Mouse (Mus musculus) midbrain, embryonic 15.5 days (tissue): ENCODE results near the gene Fbxo7. TPM values are rescaled to one million over a fixed set of nuclear protein-coding genes. Genes with fewer than 3 reads are reported as not detected.
"Not testable (repeated sequence)": the region's sequence is repeated elsewhere in the genome, so short reads cannot be mapped to it uniquely, and the experiment has no call there.

Experiments
- ATAC-seq: fragments of 200-750 bp; cut with Nextera tagmentation; replicated peaks from 2 replicates; pipeline ENCODE4 v1.8.0; 2017; ENCODE audit warnings: moderate TSS enrichment
- H3K27ac ChIP-seq: fragments of 300-500 bp; sonication (generic); 2 replicates; pipeline ENCODE4 v1.5.1; 2015; ENCODE audit warnings: mild to moderate bottlenecking, inconsistent platforms
- H3K27me3 ChIP-seq: fragments of 300-500 bp; sonication (generic); replicated peaks from 2 replicates; pipeline ENCODE4 v1.6.1; 2015; ENCODE audit warnings: inconsistent platforms
- H3K36me3 ChIP-seq: fragments of 300-500 bp; sonication (generic); replicated peaks from 2 replicates; pipeline ENCODE4 v1.6.1; 2015; ENCODE audit warnings: inconsistent platforms
- H3K4me1 ChIP-seq: fragments of 300-500 bp; sonication (generic); 2 replicates; pipeline ENCODE4 v1.6.1; 2015; ENCODE audit warnings: inconsistent platforms
- H3K4me2 ChIP-seq: fragments of 300-500 bp; sonication (generic); 2 replicates; pipeline ENCODE4 v1.6.1; 2015; ENCODE audit warnings: inconsistent platforms, mild to moderate bottlenecking, moderate library complexity
- H3K4me3 ChIP-seq: fragments of 300-500 bp; sonication (generic); 2 replicates; pipeline ENCODE4 v1.5.1; 2015; ENCODE audit warnings: mild to moderate bottlenecking, inconsistent platforms
- H3K9ac ChIP-seq: fragments of 300-500 bp; sonication (generic); 2 replicates; pipeline ENCODE4 v1.6.1; 2015; ENCODE audit warnings: mild to moderate bottlenecking, inconsistent platforms
- H3K9me3 ChIP-seq: fragments of 300-500 bp; sonication (generic); 2 replicates; pipeline ENCODE4 v1.6.1; 2016; ENCODE audit warnings: inconsistent platforms
- WGBS: fragments of 180-500 bp; shearing (Covaris S2); methylation state at CpG from one replicate; pipeline ENCODE4 v1.1.7; 2015; ENCODE audit warnings: mixed read lengths; 5-methylcytosine and 5-hydroxymethylcytosine counted together
- polyA plus RNA-seq: library from polyadenylated mRNA; unstranded; fragments of >200 nt; fragmentation: Nextera tagmentation; extraction: Ambion mirVana; gene quantifications from 2 replicates; pipeline ENCODE4 v1.2.1, GENCODE M21; 2015

Gene Fbxo7
- polyA plus RNA-seq, 1 experiment from 2014 or later: 18.8 TPM

GRCm38 (mm10) chr10:86017781-86018180, 4.0 kb upstream of the Fbxo7 start:
- 0 out of 2 replicates have a peak, but pooled peaks cover 3% of the 10 kb centered on the region for H3K27me3 ChIP-seq
- no peak overlapping the region for H3K27ac ChIP-seq
- no peaks in the 10 kb centered on the region for H3K36me3 ChIP-seq
- H3K4me2 ChIP-seq: no peak overlapping the region
- peaks cover 7% of the 10 kb centered on the region for H3K4me1 ChIP-seq
- 93% methylated on average over 7 of the region's 7 CpGs for WGBS
- no peak overlapping the region for H3K4me3 ChIP-seq
- no peaks in the 10 kb centered on the region for H3K9me3 ChIP-seq
- H3K9ac ChIP-seq: no peak overlapping the region
- ATAC-seq: no peak

DNA sequence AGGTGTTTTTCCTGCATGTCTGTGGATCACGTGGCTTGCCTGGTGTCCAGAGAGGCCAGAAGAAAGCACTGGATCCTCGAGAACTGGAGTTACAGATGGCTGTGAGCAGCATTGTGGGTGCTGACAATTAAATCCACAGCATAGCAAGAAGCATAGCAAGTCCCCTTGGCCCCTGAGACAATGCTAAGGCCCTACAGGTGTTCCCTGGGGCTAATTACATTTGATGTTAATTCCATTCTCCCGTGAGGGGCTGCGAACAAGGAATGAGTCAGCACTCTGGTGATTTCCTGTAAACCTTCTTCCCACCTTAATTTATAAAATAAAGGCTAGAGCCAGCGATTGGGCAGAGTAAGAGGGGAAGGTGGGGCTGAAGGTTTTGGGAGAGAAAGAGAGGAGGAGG, 3.0 kb upstream of the Fbxo7 start:
- Histone ChIP-seq H3K9ac (no peak overlapping the region), H3K27me3 (0 out of 2 replicates have a peak, but pooled peaks cover 3% of the 10 kb centered on the region), H3K36me3 (no peaks in the 10 kb centered on the region), H3K27ac (no peak overlapping the region), H3K4me3 (no peak overlapping the region), H3K4me1 (peaks cover 7% of the 10 kb centered on the region), H3K9me3 (no peaks in the 10 kb centered on the region), H3K4me2 (no peak overlapping the region)
- no peak for ATAC-seq
- WGBS: 41% methylated on average over 5 of the region's 5 CpGs

- H3K4me3 ChIP-seq: peak overlapping the region; percentile 75
- no peaks in the 10 kb centered on the region for H3K9me3 ChIP-seq
- H3K27me3 ChIP-seq: 0 out of 2 replicates have a peak, but pooled peaks cover 3% of the 10 kb centered on the region
- no peak overlapping the region for H3K27ac ChIP-seq
- H3K9ac ChIP-seq: no peak overlapping the region
- H3K4me2 ChIP-seq: peak overlapping the region; percentile 69
- no peaks in the 10 kb centered on the region for H3K36me3 ChIP-seq
- H3K4me1 ChIP-seq: peaks cover 7% of the 10 kb centered on the region
- 2% methylated on average over 3 of the region's 3 CpGs for WGBS
- no peak for ATAC-seq
These were observed 394 bp upstream of the Fbxo7 start for GRCm38 (mm10) chr10:86021408-86021748.

DNA sequence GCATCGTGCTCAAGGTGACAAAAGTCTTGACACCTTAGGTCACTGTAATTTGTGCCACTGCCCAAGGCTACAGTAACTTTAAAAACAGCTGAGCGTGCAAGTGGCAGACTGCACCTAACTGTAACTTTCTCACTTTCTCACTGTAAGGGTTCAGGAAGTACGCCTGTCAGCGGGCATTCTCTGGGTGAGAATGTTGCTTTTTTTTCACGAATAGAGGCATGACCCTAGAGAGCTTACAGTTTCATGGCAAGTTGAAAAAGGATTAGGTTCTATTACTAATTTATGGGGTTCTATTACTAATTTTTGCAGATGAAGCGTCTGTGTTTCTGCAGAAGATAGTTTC, 673 bp downstream of the Fbxo7 start:
- Histone ChIP-seq H3K4me3 (peak overlapping the region; percentile 75), H3K4me2 (peak overlapping the region; percentile 69), H3K36me3 (no peaks in the 10 kb centered on the region), H3K9me3 (no peaks in the 10 kb centered on the region), H3K9ac (peak overlapping the region; percentile 63), H3K27ac (no peak overlapping the region), H3K4me1 (peaks cover 7% of the 10 kb centered on the region), H3K27me3 (0 out of 2 replicates have a peak, but pooled peaks cover 3% of the 10 kb centered on the region)
- WGBS: 7% methylated on average over 6 of the region's 6 CpGs
- peak; percentile 11; the same call in 1 of the 2 replicates for ATAC-seq

- H3K4me1 ChIP-seq: peaks cover 7% of the 10 kb centered on the region
- H3K36me3 ChIP-seq: no peaks in the 10 kb centered on the region
- ATAC-seq: no peak
- H3K9ac ChIP-seq: no peak overlapping the region
- H3K27me3 ChIP-seq: 0 out of 2 replicates have a peak, but pooled peaks cover 3% of the 10 kb centered on the region
- H3K4me2 ChIP-seq: no peak overlapping the region
- no peaks in the 10 kb centered on the region for H3K9me3 ChIP-seq
- no peak overlapping the region for H3K4me3 ChIP-seq
- H3K27ac ChIP-seq: no peak overlapping the region
These were observed 1.4 kb downstream of the Fbxo7 start for GRCm38 (mm10) chr10:86023149-86023548.

GRCm38 (mm10) chr10:86025906-86026305, 4.1 kb downstream of the Fbxo7 start:
- no peak for ATAC-seq
- Histone ChIP-seq H3K27ac (no peak overlapping the region), H3K9ac (no peak overlapping the region), H3K4me2 (no peak overlapping the region), H3K27me3 (no peaks in the 10 kb centered on the region), H3K36me3 (no peaks in the 10 kb centered on the region), H3K4me3 (no peak overlapping the region), H3K4me1 (peaks cover 7% of the 10 kb centered on the region), H3K9me3 (no peaks in the 10 kb centered on the region)
- 89% methylated on average over 2 of the region's 2 CpGs for WGBS

DNA sequence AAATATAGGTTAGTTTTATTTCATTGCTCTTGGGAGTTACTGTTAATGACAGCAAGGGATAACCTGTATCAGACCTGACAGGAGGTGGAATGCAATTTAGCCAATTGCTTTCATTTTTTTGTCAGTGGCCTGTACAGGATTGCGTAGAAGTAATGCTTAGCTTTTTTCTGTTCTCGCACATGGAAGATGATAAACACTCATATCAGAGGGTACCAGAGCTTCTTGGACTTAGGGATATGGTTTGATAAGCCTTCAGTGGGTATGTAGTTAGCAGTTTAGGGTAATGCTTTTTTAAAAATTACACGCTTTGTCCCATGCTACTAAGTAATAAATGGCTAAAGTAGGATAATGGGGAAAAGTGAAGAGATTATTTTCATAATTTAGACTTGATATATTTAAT, 4.6 kb downstream of the Fbxo7 start:
- no peak for ATAC-seq
- Histone ChIP-seq H3K4me3 (no peak overlapping the region), H3K9ac (no peak overlapping the region), H3K27ac (no peak overlapping the region), H3K27me3 (no peaks in the 10 kb centered on the region), H3K36me3 (no peaks in the 10 kb centered on the region), H3K9me3 (no peaks in the 10 kb centered on the region), H3K4me1 (peaks cover 5% of the 10 kb centered on the region), H3K4me2 (no peak overlapping the region)
- whole genome bisulfite sequencing: 89% methylated on average over 3 of the region's 3 CpGs

DNA sequence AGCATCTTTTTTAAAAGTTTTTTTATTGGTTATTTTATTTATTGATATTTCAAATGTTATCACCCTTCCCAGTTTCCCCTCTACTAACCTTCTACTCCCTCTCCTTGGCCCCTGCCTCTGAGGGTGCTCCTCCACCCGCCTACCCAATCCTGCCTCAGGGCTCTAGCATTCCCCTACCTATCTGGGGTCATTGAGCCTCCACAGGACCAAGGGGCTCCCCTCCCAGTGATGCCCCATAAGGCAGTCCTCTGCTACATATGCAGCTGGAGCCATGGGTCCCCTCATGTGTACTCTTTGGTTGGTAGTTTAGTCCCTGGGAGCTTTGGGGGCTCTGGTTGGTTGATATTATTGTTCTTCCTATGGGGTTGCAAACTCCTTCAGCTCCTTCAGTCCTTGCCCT, 5.0 kb downstream of the Fbxo7 start:
- H3K9ac ChIP-seq, ATAC-seq: not testable (repeated sequence)
- WGBS: 87% methylated on average over 1 of the region's 1 CpGs

DNA sequence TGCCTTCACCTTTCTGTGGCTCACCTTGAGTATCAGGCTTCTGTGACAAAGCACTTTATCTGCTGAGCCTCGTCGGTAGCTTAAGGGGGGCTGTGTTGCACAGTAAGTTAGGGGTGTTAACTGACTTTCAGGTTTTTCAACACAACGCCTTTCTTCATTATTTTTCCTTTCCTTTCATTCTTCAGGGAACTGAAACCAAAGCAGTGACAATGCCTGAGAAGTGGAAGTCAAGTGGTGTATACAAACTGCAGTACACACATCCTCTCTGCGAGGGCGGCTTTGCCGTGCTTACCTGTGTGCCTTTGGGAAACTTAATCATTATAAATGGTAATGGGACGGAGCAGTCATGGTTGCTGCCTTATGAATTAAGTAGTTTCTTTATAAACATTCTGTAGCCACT, 9.0 kb downstream of the Fbxo7 start:
- H3K4me1 ChIP-seq: no peaks in the 10 kb centered on the region
- no peak overlapping the region for H3K27ac ChIP-seq
- no peaks in the 10 kb centered on the region for H3K9me3 ChIP-seq
- WGBS: 89% methylated on average over 7 of the region's 7 CpGs
- no peak overlapping the region for H3K9ac ChIP-seq
- H3K4me3 ChIP-seq: no peak overlapping the region
- no peak overlapping the region for H3K4me2 ChIP-seq
- no peaks in the 10 kb centered on the region for H3K36me3 ChIP-seq
- ATAC-seq: no peak
- H3K27me3 ChIP-seq: no peaks in the 10 kb centered on the region

More for the DNA sequence above, 5.0 kb downstream of the Fbxo7 start:
- H3K27ac ChIP-seq, H3K9me3 ChIP-seq, H3K27me3 ChIP-seq, H3K4me2 ChIP-seq, H3K36me3 ChIP-seq, H3K4me1 ChIP-seq, H3K4me3 ChIP-seq: not testable (repeated sequence)

DNA sequence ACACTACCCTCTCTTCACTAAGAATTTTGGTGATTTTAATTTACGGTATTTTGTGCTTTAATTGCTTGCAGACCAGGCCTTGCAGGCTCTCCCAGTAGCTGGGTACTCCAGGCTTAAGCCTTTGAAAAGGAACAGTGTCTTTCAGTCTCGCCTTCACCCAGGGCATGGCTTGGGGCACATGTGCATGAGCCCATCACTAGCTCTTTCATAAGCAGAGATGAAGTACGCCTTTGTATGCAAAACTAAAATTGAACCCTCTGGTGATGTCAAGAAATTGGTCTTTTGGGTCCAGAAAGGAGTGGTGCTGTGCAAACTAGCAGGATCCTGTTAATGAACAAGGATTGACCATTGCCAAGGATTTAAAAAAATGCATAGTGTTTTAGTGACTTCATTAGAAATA, 10.7 kb downstream of the Fbxo7 start:
- no peak overlapping the region for H3K4me2 ChIP-seq
- H3K27ac ChIP-seq: no peak overlapping the region
- no peaks in the 10 kb centered on the region for H3K9me3 ChIP-seq
- 79% methylated on average over 3 of the region's 3 CpGs for WGBS
- no peaks in the 10 kb centered on the region for H3K36me3 ChIP-seq
- no peak overlapping the region for H3K9ac ChIP-seq
- H3K4me3 ChIP-seq: no peak overlapping the region
- ATAC-seq: no peak
- no peaks in the 10 kb centered on the region for H3K4me1 ChIP-seq
- no peaks in the 10 kb centered on the region for H3K27me3 ChIP-seq

GRCm38 (mm10) chr10:86034007-86034728, 12.4 kb downstream of the Fbxo7 start:
- Histone ChIP-seq H3K27me3 (no peaks in the 10 kb centered on the region), H3K4me1 (no peaks in the 10 kb centered on the region), H3K4me2 (no peak overlapping the region), H3K4me3 (no peak overlapping the region), H3K9ac (no peak overlapping the region), H3K27ac (no peak overlapping the region), H3K9me3 (no peaks in the 10 kb centered on the region), H3K36me3 (no peaks in the 10 kb centered on the region)
- 90% methylated on average over 2 of the region's 2 CpGs for WGBS
- ATAC-seq: no peak

GRCm38 (mm10) chr10:86043651-86044050, 21.9 kb downstream of the Fbxo7 start:
- no peak overlapping the region for H3K27ac ChIP-seq
- H3K27me3 ChIP-seq: no peaks in the 10 kb centered on the region
- H3K36me3 ChIP-seq: no peaks in the 10 kb centered on the region
- 83% methylated on average over 4 of the region's 4 CpGs for WGBS
- no peaks in the 10 kb centered on the region for H3K4me1 ChIP-seq
- H3K4me3 ChIP-seq: no peak overlapping the region
- no peaks in the 10 kb centered on the region for H3K9me3 ChIP-seq
- no peak for ATAC-seq
- H3K9ac ChIP-seq: no peak overlapping the region
- H3K4me2 ChIP-seq: no peak overlapping the region

- Histone ChIP-seq H3K4me2 (no peak overlapping the region), H3K27me3 (no peaks in the 10 kb centered on the region), H3K27ac (no peak overlapping the region), H3K36me3 (no peaks in the 10 kb centered on the region), H3K9ac (no peak overlapping the region), H3K9me3 (no peaks in the 10 kb centered on the region), H3K4me1 (no peaks in the 10 kb centered on the region), H3K4me3 (no peak overlapping the region)
- 77% methylated on average over 8 of the region's 8 CpGs for WGBS
- no peak for ATAC-seq
These were observed 22.3 kb downstream of the Fbxo7 start for GRCm38 (mm10) chr10:86044066-86044465.
